Mouse (Mus musculus) lung, postnatal 0 days (tissue): ENCODE results near the gene Capn1.

ENCODE experiments used
- CTCF ChIP-seq: IDR thresholded peaks from 2 replicates; pipeline ENCODE4 v1.5.1; 2016; ENCODE audit warnings: antibody characterized with exemption, mild to moderate bottlenecking
- EP300 ChIP-seq: IDR thresholded peaks from 2 replicates; pipeline ENCODE4 v1.6.1; 2016; ENCODE audit warnings: antibody characterized with exemption, mild to moderate bottlenecking, control low read depth

GRCm38 (mm10) chr19:5992012-5992411 is 23.7 kb downstream of the Capn1 start:
- TF ChIP-seq CTCF (no peak), EP300 (no peak)
